Mouse (Mus musculus) erythroid progenitor cell, adult 5-6 weeks (primary cell): ENCODE data around the gene Mtmr4. TPM values are rescaled to one million over a fixed set of nuclear protein-coding genes. Genes with fewer than 3 reads are reported as not detected.

Source experiments
- total RNA-seq, 2 experiments: library from RNA; stranded (forward) in 1 of 2; stranded (reverse) in 1 of 2; fragments of 150-400 nt in 1 of 2; fragments of 186-747, 209-891 nt in 1 of 2; gene quantifications; 2 replicates each; pipeline versions ENCODE4 v1.2.3 to v1.2.4; 2015 to 2017; ENCODE audit warnings: low replicate concordance in 2 of 2

The Mtmr4 gene
- total RNA-seq, 2 experiments from 2014 or later = 13.1 to 15.1 TPM

Other genes with a start within 250 kb of the Mtmr4 start
- gene Ppm1e, start 233.1 kb upstream of the Mtmr4 start, total RNA-seq (2015; ENCODE audit: low replicate concordance) = 2.5 and 3.4 TPM in 2 replicates
- 1.4 and 2.8 TPM in 2 replicates for gene Ppm1e, start 233.1 kb upstream of the Mtmr4 start, total RNA-seq (2017; ENCODE audit: low replicate concordance)
- gene Rad51c, start 187.2 kb upstream of the Mtmr4 start, total RNA-seq (2015; ENCODE audit: low replicate concordance) = 5.0 and 5.4 TPM in 2 replicates
- gene Rad51c, start 187.2 kb upstream of the Mtmr4 start, total RNA-seq (2017; ENCODE audit: low replicate concordance) = 13.2 and 14.8 TPM in 2 replicates
- gene Tex14, start 187.1 kb upstream of the Mtmr4 start, total RNA-seq (2015; ENCODE audit: low replicate concordance) = 8.8 TPM in 1 of 2 replicates, not detected in the other
- not detected in 2 replicates for gene Tex14, start 187.1 kb upstream of the Mtmr4 start, total RNA-seq (2017; ENCODE audit: low replicate concordance)
- gene Gm11492, start 25.5 kb upstream of the Mtmr4 start, total RNA-seq (2015; ENCODE audit: low replicate concordance) = not detected in 2 replicates
- gene Gm11492, start 25.5 kb upstream of the Mtmr4 start, total RNA-seq (2017; ENCODE audit: low replicate concordance) = not detected in 2 replicates
- gene Sept4, start 23.3 kb upstream of the Mtmr4 start, total RNA-seq (2015; ENCODE audit: low replicate concordance) = not detected in 2 replicates
- gene Sept4, start 23.3 kb upstream of the Mtmr4 start, total RNA-seq (2017; ENCODE audit: low replicate concordance) = 2.7 and 4.7 TPM in 2 replicates
- not detected in 2 replicates for gene Hsf5, start 25.0 kb downstream of the Mtmr4 start, total RNA-seq (2015; ENCODE audit: low replicate concordance)
- gene Hsf5, start 25.0 kb downstream of the Mtmr4 start, total RNA-seq (2017; ENCODE audit: low replicate concordance) = not detected in 2 replicates
- gene Rnf43, start 70.6 kb downstream of the Mtmr4 start, total RNA-seq (2015; ENCODE audit: low replicate concordance) = 0.36 and 2.1 TPM in 2 replicates
- gene Rnf43, start 70.6 kb downstream of the Mtmr4 start, total RNA-seq (2017; ENCODE audit: low replicate concordance) = 0.39 and 0.83 TPM in 2 replicates
- gene Supt4a, start 145.4 kb downstream of the Mtmr4 start, total RNA-seq (2015; ENCODE audit: low replicate concordance) = 101 and 170 TPM in 2 replicates
- gene Supt4a, start 145.4 kb downstream of the Mtmr4 start, total RNA-seq (2017; ENCODE audit: low replicate concordance) = 27.0 and 66.5 TPM in 2 replicates
- 6.7 and 8.6 TPM in 2 replicates for gene Tspoap1, start 168.4 kb downstream of the Mtmr4 start, total RNA-seq (2015; ENCODE audit: low replicate concordance)
- 9.2 and 21.3 TPM in 2 replicates for gene Tspoap1, start 168.4 kb downstream of the Mtmr4 start, total RNA-seq (2017; ENCODE audit: low replicate concordance)
- gene Mpo, start 201.4 kb downstream of the Mtmr4 start, total RNA-seq (2015; ENCODE audit: low replicate concordance) = 946 and 1,145 TPM in 2 replicates
- gene Mpo, start 201.4 kb downstream of the Mtmr4 start, total RNA-seq (2017; ENCODE audit: low replicate concordance) = 341 and 501 TPM in 2 replicates
- not detected in 2 replicates for gene Lpo, start 236.1 kb downstream of the Mtmr4 start, total RNA-seq (2015; ENCODE audit: low replicate concordance)
- gene Lpo, start 236.1 kb downstream of the Mtmr4 start, total RNA-seq (2017; ENCODE audit: low replicate concordance) = not detected in 2 replicates